Mouse (Mus musculus) adrenal gland, adult 10 weeks (tissue): ENCODE measurements around the gene Bpifb1. TPM values are rescaled to one million over a fixed set of nuclear protein-coding genes. Genes with fewer than 3 reads are reported as not detected.

ENCODE experiments used
- polyA plus RNA-seq: library from polyadenylated mRNA; stranded (reverse); fragments of 350-450 nt; fragmentation: Illumina TruSeq; extraction: RNeasy Lipid Tissue Mini Kit (QIAGEN cat#74804); gene quantifications from one replicate; pipeline ENCODE4 v1.2.3, GENCODE M21; 2014; ENCODE audit warnings: low read depth, low replicate concordance

The Bpifb1 gene
- polyA plus RNA-seq: not detected

DNA sequence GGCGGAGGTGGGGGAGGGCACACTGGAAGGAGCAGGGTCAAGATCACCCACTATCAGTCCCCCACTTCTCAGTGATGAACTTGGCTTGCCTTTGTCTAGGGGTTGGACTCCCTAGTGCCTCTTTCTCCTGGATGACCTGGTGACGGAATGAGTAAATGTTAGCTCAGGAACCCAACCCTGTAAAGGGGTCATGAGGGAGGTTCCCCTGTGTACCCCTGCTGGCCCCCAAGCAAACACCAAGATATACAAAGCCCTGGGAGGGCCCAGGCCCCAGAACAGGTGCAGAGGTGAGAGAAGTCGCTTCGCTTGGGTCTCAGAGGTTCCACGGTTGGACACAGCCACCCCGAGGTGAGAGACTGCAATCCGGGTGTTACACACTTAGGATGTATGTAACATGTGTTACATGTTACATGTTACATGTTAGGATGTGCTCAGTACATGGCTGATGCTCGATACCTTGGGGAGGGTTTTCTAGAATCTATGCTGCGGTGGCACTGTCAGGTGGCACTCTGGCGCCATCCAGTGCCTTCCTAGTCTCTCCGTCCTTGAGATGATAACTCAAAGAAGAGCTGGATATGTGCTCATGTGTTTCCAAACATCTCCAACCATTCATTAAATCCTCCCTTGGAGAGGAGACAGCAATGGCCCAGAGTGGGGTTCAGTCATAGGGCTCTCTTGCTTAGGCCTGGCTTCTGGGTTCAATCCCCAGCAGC, at the start of gene Bpifb1:
Gene Bpifb1, plus strand, starts transcription at position 273 of the 713 bp plus-strand sequence.

DNA sequence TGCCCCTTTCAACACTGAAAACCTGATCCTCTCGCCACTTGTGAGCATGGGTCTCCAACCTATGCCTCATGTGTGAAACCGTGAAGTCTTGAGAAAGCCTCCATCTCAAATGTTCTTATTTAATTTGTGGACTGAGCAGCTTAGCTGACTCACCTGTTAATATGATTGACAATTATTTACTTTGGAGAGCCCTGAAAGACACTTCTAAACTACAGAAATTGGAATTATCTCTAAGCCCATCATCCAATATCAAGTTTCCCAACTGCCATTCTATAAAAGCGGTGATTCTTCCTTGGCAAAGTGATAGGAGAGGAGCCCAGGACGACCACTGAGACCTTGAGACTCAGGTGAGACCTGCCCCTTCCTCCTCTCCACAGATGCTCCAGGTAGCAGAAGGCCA, 48.0 kb upstream of the Bpifb1 start, which contains the start of gene Bpifa1:
Gene Bpifa1, plus strand, starts transcription at position 301 of the 400 bp plus-strand sequence.

DNA sequence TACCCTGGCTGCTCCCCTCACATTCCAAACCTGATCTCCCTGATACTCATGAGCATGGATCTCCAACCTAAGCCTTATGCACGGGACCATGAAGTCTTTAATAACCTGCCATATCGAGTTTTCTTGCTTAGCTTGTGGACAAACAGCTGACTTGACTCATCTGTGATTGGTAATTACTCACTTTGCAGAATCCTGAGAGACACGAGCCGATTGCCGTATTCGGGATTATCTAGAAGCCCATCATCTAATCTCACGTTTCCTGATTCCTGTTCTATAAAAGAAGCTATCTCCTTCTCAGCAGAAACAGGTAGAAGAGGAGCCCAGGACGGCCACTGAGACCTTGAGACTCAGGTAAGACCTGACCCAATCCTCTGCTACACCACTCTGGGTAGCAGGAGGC, 28.3 kb upstream of the Bpifb1 start, which contains the start of gene Bpifa5:
Gene Bpifa5, plus strand, starts transcription at position 301 of the 400 bp plus-strand sequence.

DNA sequence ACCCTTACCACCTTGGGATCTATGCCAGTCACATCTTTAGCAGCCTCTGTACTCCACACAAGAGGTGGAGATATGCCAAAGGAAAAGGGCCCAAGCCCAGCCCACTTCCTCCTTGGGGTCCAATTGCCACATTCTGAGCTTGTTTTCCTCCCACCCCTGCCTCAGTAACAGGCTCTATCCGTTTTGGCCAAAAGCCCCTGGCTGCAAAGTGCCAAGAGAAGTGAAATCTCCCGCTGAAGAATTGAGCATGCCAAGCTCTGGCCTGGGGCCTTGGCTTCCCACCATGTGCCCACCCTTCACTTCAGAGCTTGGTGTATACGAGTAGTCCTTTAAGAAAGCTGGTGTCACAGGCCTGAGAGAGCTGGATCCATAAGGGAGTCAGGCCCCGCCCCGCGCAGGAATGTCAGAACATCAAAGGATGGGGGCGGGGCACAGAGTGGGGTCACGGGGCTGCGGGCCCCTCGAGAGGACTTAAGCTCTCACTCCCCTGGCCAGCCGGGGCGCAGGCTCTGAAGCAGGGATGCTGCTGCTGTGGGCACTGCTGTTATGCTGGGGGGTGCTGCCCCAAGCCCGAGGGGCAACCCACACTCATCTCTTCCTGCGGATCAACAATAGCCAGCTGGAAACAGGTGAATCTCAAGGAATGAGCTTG, 32.8 kb downstream of the Bpifb1 start, which contains the start of gene Bpifb5:
Gene Bpifb5, plus strand, starts transcription at position 478 of the 652 bp plus-strand sequence.

DNA sequence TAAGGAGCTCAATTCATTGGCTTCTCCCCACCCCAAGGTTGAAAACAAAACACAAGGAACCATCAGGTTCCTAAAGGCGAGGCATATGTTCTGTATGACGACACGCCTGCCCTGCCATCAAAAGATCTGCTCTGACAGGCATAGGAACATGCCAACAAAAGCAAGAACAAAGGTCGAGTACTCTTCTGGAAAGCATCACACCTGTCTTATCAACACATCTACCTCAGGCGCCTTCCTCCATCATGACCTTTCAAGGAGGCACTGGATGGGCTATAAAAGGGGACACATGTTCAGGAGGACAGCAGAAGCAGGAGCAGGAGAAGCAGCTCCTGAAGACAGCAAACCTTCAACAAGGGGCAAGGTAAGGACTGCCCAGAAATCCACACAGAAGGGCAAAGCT, 66.9 kb downstream of the Bpifb1 start, which contains the start of gene Bpifb9a:
Gene Bpifb9a, plus strand, starts transcription at position 301 of the 400 bp plus-strand sequence.

Other genes with a start within 250 kb of the Bpifb1 start
- gene Bpifa6, start 215.9 kb upstream of the Bpifb1 start, polyA plus RNA-seq: not detected
- 3.1 TPM for gene Bpifa2, start 182.6 kb upstream of the Bpifb1 start, polyA plus RNA-seq
- gene Bpifa3, start 60.5 kb upstream of the Bpifb1 start, polyA plus RNA-seq: not detected
- gene Bpifa1, start 47.9 kb upstream of the Bpifb1 start, polyA plus RNA-seq: not detected
- gene Bpifa5, start 28.2 kb upstream of the Bpifb1 start, polyA plus RNA-seq: not detected
- not detected for gene Bpifb5, start 32.9 kb downstream of the Bpifb1 start, polyA plus RNA-seq
- gene Bpifb9a, start 67.0 kb downstream of the Bpifb1 start, polyA plus RNA-seq: not detected
- not detected for gene Bpifb9b, start 116.4 kb downstream of the Bpifb1 start, polyA plus RNA-seq
- gene Cdk5rap1, start 182.2 kb downstream of the Bpifb1 start, polyA plus RNA-seq: 8.8 TPM
- 0.29 TPM for gene Snta1, start 217.3 kb downstream of the Bpifb1 start, polyA plus RNA-seq
- 27.1 TPM for gene Cbfa2t2, start 245.7 kb downstream of the Bpifb1 start, polyA plus RNA-seq